Mouse (Mus musculus): ENCODE results near the gene Fstl1. TPM values are rescaled to one million over a fixed set of nuclear protein-coding genes. Genes with fewer than 3 reads are reported as not detected.

The Fstl1 gene
- polyA plus RNA-seq (2017; shearing (Covaris generic)): not detected

GRCm38 (mm10) chr16:37776860-37777651 lies at the start of gene Fstl1:
Gene Fstl1 (plus strand): TSS chr16:37776873.

GRCm38 (mm10) chr16:37861029-37861428 lies 84.4 kb downstream of the Fstl1 start, which contains the start of gene Gm36028:
Gene Gm36028 (minus strand): TSS chr16:37861146.

GRCm38 (mm10) chr16:37867791-37868505 lies 91.3 kb downstream of the Fstl1 start, which contains the start of gene Lrrc58:
Gene Lrrc58 (plus strand): TSS chr16:37868389.

Other genes with a start within 250 kb of the Fstl1 start
- gene Gtf2e1, start 237.1 kb upstream of the Fstl1 start, polyA plus RNA-seq (2017; shearing (Covaris generic)): 30.7 TPM
- 16.2 TPM for gene Rabl3, start 237.0 kb upstream of the Fstl1 start, polyA plus RNA-seq (2017; shearing (Covaris generic))
- 0.29 TPM for gene Hgd, start 196.7 kb upstream of the Fstl1 start, polyA plus RNA-seq (2017; shearing (Covaris generic))
- 57.0 TPM for gene Ndufb4, start 122.4 kb upstream of the Fstl1 start, polyA plus RNA-seq (2017; shearing (Covaris generic))
- gene Gm36028, start 84.3 kb downstream of the Fstl1 start, polyA plus RNA-seq (2017; shearing (Covaris generic)): not detected
- 9.5 TPM for gene Lrrc58, start 91.5 kb downstream of the Fstl1 start, polyA plus RNA-seq (2017; shearing (Covaris generic))
- gene Gpr156, start 139.6 kb downstream of the Fstl1 start, polyA plus RNA-seq (2017; shearing (Covaris generic)): not detected

All from activated CD4-positive, CD25-positive, alpha-beta regulatory T cell, adult 9 weeks (primary cell).